Mouse (Mus musculus) limb, embryonic 15.5 days (tissue): ENCODE results near the gene Cald1. TPM values are rescaled to one million over a fixed set of nuclear protein-coding genes. Genes with fewer than 3 reads are reported as not detected.

ENCODE experiments used
- ATAC-seq: fragments of 200-750 bp; cut with Nextera tagmentation; 2 replicates; pipeline ENCODE4 v1.8.0; 2017; ENCODE audit warnings: low read depth, moderate TSS enrichment; ENCODE audit not compliant: insufficient number of reproducible peaks, low FRiP score, low TSS enrichment
- H3K27ac ChIP-seq: fragments of 300-500 bp; sonication (generic); 2 replicates; pipeline ENCODE4 v1.5.1; 2015; ENCODE audit warnings: moderate library complexity, mild to moderate bottlenecking, inconsistent platforms
- H3K27me3 ChIP-seq: fragments of 300-500 bp; sonication (generic); 2 replicates; pipeline ENCODE4 v1.6.1; 2015; ENCODE audit warnings: inconsistent platforms
- H3K36me3 ChIP-seq: fragments of 300-500 bp; sonication (generic); 2 replicates; pipeline ENCODE4 v1.6.1; 2015; ENCODE audit warnings: inconsistent platforms
- H3K4me1 ChIP-seq: fragments of 300-500 bp; sonication (generic); 2 replicates; pipeline ENCODE4 v1.6.1; 2015; ENCODE audit warnings: inconsistent platforms
- H3K4me2 ChIP-seq: fragments of 300-500 bp; sonication (generic); 2 replicates; pipeline ENCODE4 v1.6.1; 2015; ENCODE audit warnings: mild to moderate bottlenecking, inconsistent platforms
- H3K4me3 ChIP-seq: fragments of 300-500 bp; sonication (generic); 2 replicates; pipeline ENCODE4 v1.5.1; 2015; ENCODE audit warnings: mild to moderate bottlenecking, inconsistent platforms
- H3K9ac ChIP-seq: fragments of 300-500 bp; sonication (generic); 2 replicates; pipeline ENCODE4 v1.6.1; 2015; ENCODE audit warnings: inconsistent platforms
- H3K9me3 ChIP-seq: fragments of 300-500 bp; sonication (generic); 2 replicates; pipeline ENCODE4 v1.6.1; 2016; ENCODE audit warnings: inconsistent platforms
- WGBS: fragments of 180-500 bp; shearing (Covaris S2); methylation state at CpG from one replicate; pipeline ENCODE4 v1.1.7; 2015; 5-methylcytosine and 5-hydroxymethylcytosine counted together
- polyA plus RNA-seq: library from polyadenylated mRNA; unstranded; fragments of >200 nt; fragmentation: Nextera tagmentation; extraction: Ambion mirVana; gene quantifications from 2 replicates; pipeline ENCODE4 v1.2.1, GENCODE M21; 2015

The Cald1 gene
- polyA plus RNA-seq, 1 experiment from 2014 or later: 288 TPM

- Histone ChIP-seq H3K4me3 (no peak overlapping the region), H3K9me3 (no peaks in the 10 kb centered on the region), H3K27me3 (no peaks in the 10 kb centered on the region), H3K4me1 (peaks cover 57% of the 10 kb centered on the region), H3K36me3 (no peaks in the 10 kb centered on the region), H3K4me2 (no peak overlapping the region), H3K27ac (0 out of 2 replicates have a peak overlapping the region, but pooled peaks have one; percentile 43), H3K9ac (no peak overlapping the region)
- WGBS: 48% methylated on average over 10 of the region's 10 CpGs
- ATAC-seq: no peak
Observed at GRCm38 (mm10) chr6:34711620-34712019, 113.3 kb downstream of the Cald1 start.

- no peaks in the 10 kb centered on the region for H3K9me3 ChIP-seq
- H3K27ac ChIP-seq: 0 out of 2 replicates have a peak overlapping the region, but pooled peaks have one; percentile 27
- H3K36me3 ChIP-seq: no peaks in the 10 kb centered on the region
- H3K4me2 ChIP-seq: no peak overlapping the region
- 75% methylated on average over 4 of the region's 4 CpGs for WGBS
- H3K9ac ChIP-seq: no peak overlapping the region
- peaks cover 47% of the 10 kb centered on the region for H3K4me1 ChIP-seq
- H3K27me3 ChIP-seq: no peaks in the 10 kb centered on the region
- H3K4me3 ChIP-seq: no peak overlapping the region
- no peak for ATAC-seq
Observed at GRCm38 (mm10) chr6:34713169-34713568, 114.9 kb downstream of the Cald1 start.

GRCm38 (mm10) chr6:34713777-34714176, 115.5 kb downstream of the Cald1 start:
- Histone ChIP-seq H3K27me3 (no peaks in the 10 kb centered on the region), H3K4me3 (no peak overlapping the region), H3K4me2 (no peak overlapping the region), H3K36me3 (no peaks in the 10 kb centered on the region), H3K9ac (no peak overlapping the region), H3K27ac (0 out of 2 replicates have a peak overlapping the region, but pooled peaks have one; percentile 27), H3K9me3 (no peaks in the 10 kb centered on the region), H3K4me1 (peaks cover 45% of the 10 kb centered on the region)
- ATAC-seq: no peak
- whole genome bisulfite sequencing: 77% methylated on average over 8 of the region's 8 CpGs

GRCm38 (mm10) chr6:34714612-34715011, 116.3 kb downstream of the Cald1 start:
- 69% methylated on average over 4 of the region's 4 CpGs for whole genome bisulfite sequencing
- Histone ChIP-seq H3K4me3 (no peak overlapping the region), H3K9ac (no peak overlapping the region), H3K27me3 (no peaks in the 10 kb centered on the region), H3K4me2 (no peak overlapping the region), H3K36me3 (no peaks in the 10 kb centered on the region), H3K27ac (no peak overlapping the region), H3K9me3 (no peaks in the 10 kb centered on the region), H3K4me1 (peaks cover 45% of the 10 kb centered on the region)
- no peak for ATAC-seq

- H3K27me3 ChIP-seq: no peaks in the 10 kb centered on the region
- no peak overlapping the region for H3K4me2 ChIP-seq
- peaks cover 38% of the 10 kb centered on the region for H3K4me1 ChIP-seq
- 87% methylated on average over 9 of the region's 9 CpGs for WGBS
- H3K9ac ChIP-seq: no peak overlapping the region
- no peak overlapping the region for H3K27ac ChIP-seq
- H3K9me3 ChIP-seq: no peaks in the 10 kb centered on the region
- no peak overlapping the region for H3K4me3 ChIP-seq
- ATAC-seq: no peak
- no peaks in the 10 kb centered on the region for H3K36me3 ChIP-seq
Observed at GRCm38 (mm10) chr6:34716206-34716887, 118.0 kb downstream of the Cald1 start.

GRCm38 (mm10) chr6:34716888-34717635, 118.8 kb downstream of the Cald1 start:
- no peaks in the 10 kb centered on the region for H3K9me3 ChIP-seq
- peaks cover 38% of the 10 kb centered on the region for H3K4me1 ChIP-seq
- no peak overlapping the region for H3K4me3 ChIP-seq
- WGBS: 28% methylated on average over 3 of the region's 3 CpGs
- H3K4me2 ChIP-seq: no peak overlapping the region
- ATAC-seq: peak; percentile 50; the same call in 1 of the 2 replicates
- H3K9ac ChIP-seq: no peak overlapping the region
- H3K36me3 ChIP-seq: no peaks in the 10 kb centered on the region
- no peak overlapping the region for H3K27ac ChIP-seq
- no peaks in the 10 kb centered on the region for H3K27me3 ChIP-seq

- H3K4me2 ChIP-seq: no peak overlapping the region
- H3K27ac ChIP-seq: no peak overlapping the region
- ATAC-seq: no peak
- H3K27me3 ChIP-seq: no peaks in the 10 kb centered on the region
- H3K36me3 ChIP-seq: no peaks in the 10 kb centered on the region
- no peak overlapping the region for H3K9ac ChIP-seq
- no peak overlapping the region for H3K4me3 ChIP-seq
- WGBS: 67% methylated on average over 4 of the region's 4 CpGs
- H3K4me1 ChIP-seq: peaks cover 38% of the 10 kb centered on the region
- H3K9me3 ChIP-seq: no peaks in the 10 kb centered on the region
Observed at GRCm38 (mm10) chr6:34717651-34718050, 119.4 kb downstream of the Cald1 start.

- WGBS: 56% methylated on average over 6 of the region's 6 CpGs
- Histone ChIP-seq H3K9me3 (no peaks in the 10 kb centered on the region), H3K4me1 (peaks cover 31% of the 10 kb centered on the region), H3K36me3 (no peaks in the 10 kb centered on the region), H3K9ac (no peak overlapping the region), H3K27me3 (no peaks in the 10 kb centered on the region), H3K27ac (no peak overlapping the region), H3K4me3 (no peak overlapping the region), H3K4me2 (no peak overlapping the region)
- ATAC-seq: no peak
Observed at GRCm38 (mm10) chr6:34719141-34719680, 120.9 kb downstream of the Cald1 start.

- Histone ChIP-seq H3K27ac (no peak overlapping the region), H3K4me1 (peaks cover 31% of the 10 kb centered on the region), H3K36me3 (no peaks in the 10 kb centered on the region), H3K4me3 (no peak overlapping the region), H3K4me2 (no peak overlapping the region), H3K9ac (no peak overlapping the region), H3K9me3 (no peaks in the 10 kb centered on the region), H3K27me3 (no peaks in the 10 kb centered on the region)
- WGBS: 44% methylated on average over 4 of the region's 4 CpGs
- no peak for ATAC-seq
Observed at GRCm38 (mm10) chr6:34720447-34720846, 122.1 kb downstream of the Cald1 start.

GRCm38 (mm10) chr6:34721740-34722139, 123.4 kb downstream of the Cald1 start:
- H3K9me3 ChIP-seq: no peaks in the 10 kb centered on the region
- H3K36me3 ChIP-seq: no peaks in the 10 kb centered on the region
- H3K4me1 ChIP-seq: peaks cover 35% of the 10 kb centered on the region
- H3K9ac ChIP-seq: no peak overlapping the region
- H3K27me3 ChIP-seq: no peaks in the 10 kb centered on the region
- no peak overlapping the region for H3K4me3 ChIP-seq
- H3K27ac ChIP-seq: 0 out of 2 replicates have a peak overlapping the region, but pooled peaks have one; percentile 13
- 61% methylated on average over 6 of the region's 6 CpGs for WGBS
- no peak overlapping the region for H3K4me2 ChIP-seq
- no peak for ATAC-seq

- WGBS: 58% methylated on average over 7 of the region's 7 CpGs
- no peak for ATAC-seq
Observed at GRCm38 (mm10) chr6:34722660-34723059, 124.4 kb downstream of the Cald1 start.

More at GRCm38 (mm10) chr6:34722660-34723059, 124.4 kb downstream of the Cald1 start:
- Histone ChIP-seq H3K4me2 (no peak overlapping the region), H3K4me1 (peaks cover 37% of the 10 kb centered on the region), H3K9ac (no peak overlapping the region), H3K4me3 (no peak overlapping the region), H3K27me3 (no peaks in the 10 kb centered on the region), H3K9me3 (no peaks in the 10 kb centered on the region), H3K27ac (no peak overlapping the region), H3K36me3 (no peaks in the 10 kb centered on the region)
